Mouse (Mus musculus) WW6 (cell line): ENCODE results near the gene Prss29.

ENCODE experiments used
- DNase-seq: peaks from one replicate; pipeline ENCODE4 v3.0.0-alpha.2; 2013; ENCODE audit warnings: low read depth, low spot score

Prss29 gene

DNA sequence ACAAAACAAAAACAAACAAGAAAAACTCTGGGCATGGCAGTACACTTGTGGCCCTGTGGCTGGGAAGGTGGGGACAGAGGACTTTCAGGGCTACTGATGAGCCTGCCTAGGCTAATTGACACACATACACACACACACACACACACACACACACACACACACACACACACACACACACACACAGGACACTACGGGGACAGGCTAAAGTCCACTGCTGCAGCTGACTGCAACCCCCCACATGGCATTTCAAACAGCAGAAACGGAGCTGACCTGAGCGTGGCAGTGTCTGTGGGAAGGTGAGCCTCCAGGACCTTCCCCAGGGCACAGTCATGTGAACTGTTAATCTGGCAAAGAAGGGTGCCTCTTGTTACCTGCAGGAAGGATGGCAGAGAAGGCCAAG, 23.0 kb downstream of the Prss29 start:
- DNase-seq, result no peak

DNA sequence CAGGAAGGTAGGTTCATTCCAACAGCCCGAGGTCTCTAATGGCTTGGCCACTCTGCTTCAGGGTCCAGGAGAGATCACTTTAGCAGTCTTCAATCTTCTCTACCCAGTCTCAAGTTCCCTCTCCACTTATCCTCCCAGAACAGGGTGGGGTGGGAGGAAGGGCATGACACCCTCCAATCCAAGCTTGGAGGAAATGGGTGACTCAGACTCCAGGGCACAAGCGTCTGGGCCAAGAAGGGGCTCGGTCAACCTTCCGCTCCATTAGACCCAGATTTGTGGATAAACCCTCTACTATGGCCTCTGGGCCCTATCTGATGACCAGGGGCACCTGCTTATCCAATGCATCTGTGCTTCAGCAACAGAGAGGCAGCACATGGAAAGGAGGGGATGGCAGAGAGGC, 27.0 kb downstream of the Prss29 start, which contains the start of gene Tpsab1:
Gene Tpsab1, minus strand, starts transcription at position 101 of the 400 bp plus-strand sequence.
- no peak for DNase-seq

DNA sequence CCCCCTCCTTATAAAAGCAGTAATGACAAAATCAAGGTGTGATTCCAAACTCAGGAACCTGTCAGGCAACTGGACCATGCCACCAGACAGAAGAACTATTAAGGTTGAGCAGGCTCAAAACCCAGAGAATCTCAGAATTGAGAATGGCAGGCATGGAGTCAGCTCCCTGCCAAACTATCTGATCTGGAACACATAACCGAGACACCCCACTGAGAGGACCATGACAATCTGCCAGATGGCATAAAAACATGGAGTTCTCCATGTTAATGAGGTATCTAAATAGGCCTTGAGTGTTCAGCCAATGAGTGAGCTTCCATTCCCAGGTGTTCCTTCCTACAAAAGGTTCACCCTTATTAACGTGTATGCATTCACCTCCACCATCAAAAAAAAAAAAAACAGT, 42.8 kb downstream of the Prss29 start:
- no peak for DNase-seq

DNA sequence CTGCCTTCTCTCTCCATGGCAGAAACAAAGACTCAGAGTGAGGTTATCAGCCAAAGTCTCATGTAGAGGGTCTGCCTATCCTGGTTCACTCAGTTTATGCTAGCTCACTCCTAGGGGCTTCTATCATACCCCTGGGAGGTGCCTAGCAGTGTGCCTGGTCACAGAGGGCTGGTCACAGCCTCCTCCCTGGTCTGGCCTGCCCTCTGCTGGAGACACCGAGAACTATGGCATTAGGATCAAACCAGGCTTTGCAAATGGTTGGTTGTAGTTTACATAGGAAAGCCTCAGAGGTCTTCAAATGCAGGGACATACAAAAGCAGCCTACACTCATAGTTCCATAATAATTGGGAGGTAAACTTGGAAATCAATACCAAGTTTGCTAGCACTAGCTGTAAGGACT, 45.3 kb downstream of the Prss29 start:
- peak; percentile 47 for DNase-seq

DNA sequence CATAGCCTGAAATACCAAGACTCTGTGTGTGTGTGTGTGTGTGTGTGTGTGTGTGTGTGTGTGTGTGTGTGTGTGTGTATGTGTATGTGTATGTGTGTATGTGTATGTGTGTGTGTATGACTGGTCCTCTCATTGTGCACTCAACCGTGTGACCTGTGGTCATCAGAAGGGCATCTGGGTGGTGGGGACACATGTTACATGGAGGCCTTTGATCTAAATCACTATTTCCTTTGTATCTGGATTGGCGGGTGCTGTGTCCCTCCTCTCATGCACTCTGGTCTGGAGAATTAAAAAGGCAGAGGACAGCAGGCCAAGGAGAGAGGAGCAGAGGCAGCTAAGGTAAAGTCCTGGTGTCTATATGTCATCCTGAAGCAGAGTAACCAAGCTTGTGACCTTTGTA, 47.6 kb downstream of the Prss29 start, which contains the start of gene Tpsb2:
Gene Tpsb2, plus strand, starts transcription at position 301 of the 400 bp plus-strand sequence.
- no peak for DNase-seq

DNA sequence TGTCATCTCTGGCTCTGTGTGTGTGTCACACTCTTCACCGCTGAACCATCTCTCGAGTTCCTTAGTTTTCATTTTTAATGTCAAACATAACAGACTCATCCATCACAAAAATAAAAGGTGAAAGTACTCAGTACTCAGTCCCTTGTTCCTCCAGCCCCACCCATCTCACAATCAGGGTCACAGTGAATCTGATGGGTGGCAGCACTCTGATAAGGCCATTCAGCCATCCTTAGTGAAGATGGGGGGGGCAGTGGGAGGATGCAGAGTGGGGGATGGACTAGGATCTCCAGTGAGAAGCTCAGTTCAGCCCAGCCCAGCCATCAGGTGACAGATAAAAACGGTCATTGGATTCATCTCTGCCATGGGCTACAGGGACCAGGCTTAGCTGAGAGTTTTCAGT, 50.5 kb downstream of the Prss29 start, which contains the start of gene Tpsg1:
Gene Tpsg1, plus strand, starts transcription at position 301 of the 400 bp plus-strand sequence.
- DNase-seq, result no peak
